18 mouse cellular contexts compared by ENCODE assay signal in genomic region chr9:59731136-59731535, GRCm38 (mm10). TPM values are rescaled to one million over a fixed set of nuclear protein-coding genes. Genes with fewer than 3 reads are reported as not detected.
"Had no signal": no experiment of that assay in that cellular context is flagged by ENCODE, and none has a peak within 500 bp of the region (broad histone marks: within the 10 kb centered on the region; RNA-seq: fewer than 3 reads in every experiment).

No protein-coding gene starts in this region.

- H3K9ac ChIP-seq: liver, embryonic 15.5 days; liver, postnatal 0 days; lung, embryonic 15.5 days; midbrain, embryonic 12.5 days; neural tube, embryonic 12.5 days; stomach, embryonic 15.5 days had no signal

- ATAC-seq: liver, postnatal 0 days; lung, postnatal 0 days had no signal

- H3K27me3 ChIP-seq: lung, embryonic 15.5 days; megakaryocyte, embryonic 14.5 days; midbrain, embryonic 12.5 days; neural tube, embryonic 12.5 days; stomach, embryonic 15.5 days had no signal

- H3K4me1 ChIP-seq: midbrain, embryonic 12.5 days; neural tube, embryonic 12.5 days; stomach, embryonic 15.5 days had no signal

- H3K36me3 ChIP-seq: liver, embryonic 15.5 days; lung, embryonic 15.5 days; midbrain, embryonic 12.5 days; neural tube, embryonic 12.5 days; stomach, embryonic 15.5 days had no signal

- DNase-seq: liver, postnatal 0 days; lung, adult 2 months; lung, postnatal 14 days; lung, postnatal 36 days; midbrain, embryonic 14.5 days; right cerebral cortex, postnatal 14 days; thymus, adult 2 months; thymus, postnatal 25 days had no signal

- H3K4me2 ChIP-seq: liver, embryonic 15.5 days; lung, embryonic 15.5 days; midbrain, embryonic 12.5 days; neural tube, embryonic 12.5 days; stomach, embryonic 15.5 days had no signal

- H3K4me3 ChIP-seq: liver, embryonic 15.5 days; lung, embryonic 15.5 days; megakaryocyte, embryonic 14.5 days; midbrain, embryonic 12.5 days; neural tube, embryonic 12.5 days; stomach, embryonic 15.5 days had no signal

- H3K9me3 ChIP-seq: liver, embryonic 15.5 days; lung, embryonic 15.5 days; megakaryocyte, embryonic 14.5 days; midbrain, embryonic 12.5 days; neural tube, embryonic 12.5 days; stomach, embryonic 15.5 days had no signal

- H3K27ac ChIP-seq: liver, embryonic 15.5 days; lung, embryonic 15.5 days; macrophage; midbrain, embryonic 12.5 days; neural tube, embryonic 12.5 days; stomach, embryonic 15.5 days; stomach, postnatal 0 days had no signal

RNA-seq across cellular contexts. Expression of gene Gramd2, which starts 51.2 kb away (rescaled TPM):
- total RNA-seq: megakaryocyte progenitor cell, adult 5-6 weeks had no signal
